Mouse (Mus musculus) ES-E14 (cell line): Measurements from ENCODE around the gene Olfr323.

ENCODE experiments used
- CHD2 ChIP-seq: IDR thresholded peaks from 2 replicates; pipeline ENCODE4 v1.6.1; 2014; ENCODE audit warnings: mild to moderate bottlenecking, low read depth, low read length, inconsistent platforms
- MAFK ChIP-seq: IDR thresholded peaks from 2 replicates; pipeline ENCODE4 v1.6.1; 2014; ENCODE audit warnings: mild to moderate bottlenecking, low read depth, low read length, inconsistent platforms; ENCODE audit not compliant: insufficient read depth
- ZC3H11A ChIP-seq: IDR thresholded peaks from 2 replicates; pipeline ENCODE4 v1.6.1; 2012; ENCODE audit warnings: low read depth, mild to moderate bottlenecking, inconsistent platforms, low read length, borderline replicate concordance
- ZNF384 ChIP-seq: IDR thresholded peaks from 2 replicates; pipeline ENCODE4 v1.6.1; 2012; ENCODE audit warnings: low read depth, low read length, inconsistent platforms

- TF ChIP-seq ZC3H11A, result 0 out of 2 replicates have a peak, but pooled peaks have one; percentile 12
- no peak for TF ChIP-seq MAFK
- TF ChIP-seq ZNF384, result no peak
- no peak for TF ChIP-seq CHD2
Measured at GRCm38 (mm10) chr11:58643350-58643749, 13.0 kb upstream of the Olfr323 start.
